In the genomic region with DNA sequence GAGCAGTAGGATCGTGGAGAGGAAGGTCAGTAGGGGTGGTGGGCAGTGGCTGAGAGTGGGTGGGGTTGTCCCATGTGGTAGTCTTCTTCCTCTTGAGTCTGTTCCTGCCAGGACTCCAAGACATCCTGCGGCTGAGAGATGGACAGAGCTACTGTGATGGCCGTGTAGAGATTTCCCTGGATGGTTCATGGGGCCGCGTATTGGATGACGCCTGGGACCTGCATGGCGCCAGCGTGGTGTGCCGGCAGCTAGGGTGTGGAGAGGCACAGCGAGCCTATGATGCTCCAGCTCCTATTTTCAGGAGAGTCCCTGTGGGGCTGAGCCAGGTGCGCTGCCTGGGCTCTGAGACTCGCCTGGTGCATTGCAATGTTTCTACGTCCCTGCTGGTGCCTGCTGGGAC, we compare ENCODE assay signal across 29 mouse cellular contexts. TPM values are rescaled to one million over a fixed set of nuclear protein-coding genes. Genes with fewer than 3 reads are reported as not detected.
A peak's percentile ranks its signal among the peaks of the same experiment; 100 is the strongest.
DNase-seq lines count a peak whose midpoint lies in the region; ATAC-seq and TF ChIP-seq lines count a peak whose summit lies in the region.
"Had no signal": no experiment of that assay in that cellular context is flagged by ENCODE, and none has a peak within 500 bp of the region (broad histone marks: within the 10 kb centered on the region; RNA-seq: fewer than 3 reads in every experiment).

No protein-coding gene starts in this region.

- no peak for TF ChIP-seq CTCF in E14TG2a.4 (conservative IDR thresholded peaks at IDR 0.05; ENCODE audit: low read length)
- TF ChIP-seq CTCF in lung, postnatal 0 days (IDR thresholded peaks at IDR 0.05): no peak

- no peaks in the 10 kb centered on the region for H3K36me3 ChIP-seq in megakaryocyte, embryonic 14.5 days (replicated peaks; ENCODE audit: low read length)
- H3K36me3 ChIP-seq in E14TG2a.4 (ENCODE audit: insufficient read depth, low read length): no peaks in the 10 kb centered on the region
- no peaks in the 10 kb centered on the region for H3K36me3 ChIP-seq in lung, postnatal 0 days (ENCODE audit: insufficient read depth, low read length)
- H3K36me3 ChIP-seq: embryonic facial prominence, embryonic 10.5 days; embryonic facial prominence, embryonic 12.5 days; forebrain, embryonic 15.5 days; G1E had no signal

- intact Hi-C loops in heart, postnatal 25 days (cut with DNase I): no loop called here

- WGBS in lung, postnatal 0 days: 77% methylated on average over 13 of the region's 13 CpGs

- no peak for TF ChIP-seq EP300 in lung, postnatal 0 days (IDR thresholded peaks at IDR 0.05)

- peaks cover 13% of the 10 kb centered on the region for H3K9me3 ChIP-seq in megakaryocyte, embryonic 14.5 days
- peaks cover 6% of the 10 kb centered on the region; the same call in 1 of the 2 replicates for H3K9me3 ChIP-seq in E14TG2a.4 (ENCODE audit: low read length)
- H3K9me3 ChIP-seq in lung, postnatal 0 days (ENCODE audit: low read length): no peaks in the 10 kb centered on the region
- H3K9me3 ChIP-seq: embryonic facial prominence, embryonic 10.5 days; embryonic facial prominence, embryonic 12.5 days; forebrain, embryonic 13.5 days; forebrain, embryonic 15.5 days; G1E had no signal

- H3K27ac ChIP-seq in lung, postnatal 0 days (ENCODE audit: low read length): no peak overlapping the region
- H3K27ac ChIP-seq: embryonic facial prominence, embryonic 10.5 days; embryonic facial prominence, embryonic 12.5 days; forebrain, embryonic 13.5 days; forebrain, embryonic 15.5 days had no signal

- no peaks in the 10 kb centered on the region; the same call in 1 of the 2 replicates for H3K4me1 ChIP-seq in megakaryocyte, embryonic 14.5 days
- H3K4me1 ChIP-seq in E14TG2a.4 (replicated peaks; ENCODE audit: low read depth, low read length): peaks cover 16% of the 10 kb centered on the region
- no peaks in the 10 kb centered on the region for H3K4me1 ChIP-seq in lung, postnatal 0 days (ENCODE audit: insufficient read depth, low read depth, low read length)
- H3K4me1 ChIP-seq: embryonic facial prominence, embryonic 10.5 days; embryonic facial prominence, embryonic 12.5 days; forebrain, embryonic 13.5 days; forebrain, embryonic 15.5 days had no signal

- DNase-seq in heart, adult 11 months: peak; percentile 69
- DNase-seq in heart, postnatal 25 days (ENCODE audit: low spot score): no peak
- no peak for DNase-seq in lung, postnatal 0 days (ENCODE audit: low spot score)
- DNase-seq: adrenal gland, adult 8-10 months; adrenal gland, postnatal 14 days; adrenal gland, postnatal 36 days; B cell, adult 2 months; cerebellum, adult 11-12 months; cerebellum, adult 2 months; cerebellum, adult 9-10 months; cerebellum, postnatal 10 days; cerebellum, postnatal 25 days; forebrain, postnatal 0 days had no signal

- H3K4me3 ChIP-seq in megakaryocyte, embryonic 14.5 days (replicated peaks): peak overlapping the region; percentile 1
- peak overlapping the region; percentile 65 for H3K4me3 ChIP-seq in E14TG2a.4 (replicated peaks; ENCODE audit: low read length)
- no peak overlapping the region for H3K4me3 ChIP-seq in lung, postnatal 0 days (ENCODE audit: low read depth, low read length)
- H3K4me3 ChIP-seq: embryonic facial prominence, embryonic 10.5 days; embryonic facial prominence, embryonic 12.5 days; forebrain, embryonic 13.5 days; forebrain, embryonic 15.5 days had no signal

- H3K9ac ChIP-seq in lung, postnatal 0 days (replicated peaks; ENCODE audit: low read depth): no peak overlapping the region
- H3K9ac ChIP-seq: embryonic facial prominence, embryonic 12.5 days; forebrain, embryonic 13.5 days; forebrain, embryonic 15.5 days; forebrain, postnatal 0 days had no signal

- peaks cover 12% of the 10 kb centered on the region for H3K27me3 ChIP-seq in megakaryocyte, embryonic 14.5 days (replicated peaks)
- peaks cover 30% of the 10 kb centered on the region for H3K27me3 ChIP-seq in E14TG2a.4 (ENCODE audit: insufficient read depth, low read length)
- no peaks in the 10 kb centered on the region for H3K27me3 ChIP-seq in lung, postnatal 0 days (replicated peaks; ENCODE audit: insufficient read depth, low read length)
- H3K27me3 ChIP-seq: embryonic facial prominence, embryonic 12.5 days; forebrain, embryonic 13.5 days; forebrain, embryonic 15.5 days; Patski had no signal

- H3K4me2 ChIP-seq in lung, postnatal 0 days (replicated peaks; ENCODE audit: low read depth, low read length): no peak overlapping the region
- H3K4me2 ChIP-seq: embryonic facial prominence, embryonic 12.5 days; forebrain, embryonic 13.5 days; forebrain, embryonic 15.5 days had no signal

- ATAC-seq in megakaryocyte, adult 5-6 weeks (ENCODE audit: poor library complexity, severe bottlenecking): no peak
- no peak for ATAC-seq in lung, postnatal 0 days
- ATAC-seq: activated CD4-positive, CD25-positive, alpha-beta regulatory T cell, adult 4 months; CD4-positive, CD25-positive, alpha-beta regulatory T cell, adult 4 months; forebrain, embryonic 13.5 days; forebrain, embryonic 15.5 days; forebrain, postnatal 0 days; Patski had no signal

RNA-seq across cellular contexts. Expression of gene Cd163l1, which starts 6.1 kb away (rescaled TPM):
- total RNA-seq in heart, postnatal 25 days (2021): not detected
- polyA plus RNA-seq in megakaryocyte, embryonic 14.5 days (2012; ENCODE audit: insufficient read depth, low replicate concordance): 0.15 TPM in 1 of 2 replicates, not detected in the other
- total RNA-seq in megakaryocyte, adult 5-6 weeks (2015): 0.11 and 0.41 TPM in 2 replicates
- total RNA-seq in megakaryocyte, adult 5-6 weeks (2017): 0.44 and 0.61 TPM in 2 replicates
- 0.23 and 0.56 TPM in 2 replicates for polyA plus RNA-seq in lung, postnatal 0 days (2015; fragmentation: Nextera tagmentation; extraction: Ambion mirVana)
- total RNA-seq: adrenal gland, adult 18-20 months; adrenal gland, adult 8-10 months; adrenal gland, postnatal 14 days; adrenal gland, postnatal 36 days; CH12.LX; forebrain, postnatal 0 days; G1E had no signal
- polyA plus RNA-seq: CD4-positive, CD25-positive, alpha-beta regulatory T cell, adult 4 months; embryonic facial prominence, embryonic 10.5 days; embryonic facial prominence, embryonic 12.5 days; forebrain, embryonic 13.5 days; forebrain, embryonic 15.5 days; forebrain, postnatal 0 days; G1E; Patski had no signal

RNA-seq across cellular contexts. Expression of gene Olfr524, which starts 18.4 kb away (rescaled TPM):
- total RNA-seq in heart, postnatal 25 days (2021): not detected
- polyA plus RNA-seq in megakaryocyte, embryonic 14.5 days (2012; ENCODE audit: insufficient read depth, low replicate concordance): not detected in 2 replicates
- total RNA-seq in megakaryocyte, adult 5-6 weeks (2015): not detected in 2 replicates
- not detected in 2 replicates for total RNA-seq in megakaryocyte, adult 5-6 weeks (2017)
- polyA plus RNA-seq in lung, postnatal 0 days (2015; fragmentation: Nextera tagmentation; extraction: Ambion mirVana): not detected in 2 replicates
- total RNA-seq: adrenal gland, adult 18-20 months; adrenal gland, adult 8-10 months; adrenal gland, postnatal 14 days; adrenal gland, postnatal 36 days; CH12.LX; forebrain, postnatal 0 days had no signal
- polyA plus RNA-seq: CD4-positive, CD25-positive, alpha-beta regulatory T cell, adult 4 months; cerebellum, adult 2 months; cortical plate, adult 2 months; embryonic facial prominence, embryonic 10.5 days; embryonic facial prominence, embryonic 12.5 days; embryonic facial prominence, embryonic 14.5 days; forebrain, embryonic 11.5 days; forebrain, embryonic 13.5 days; forebrain, embryonic 15.5 days; forebrain, postnatal 0 days; G1E; Patski had no signal

RNA-seq across cellular contexts. Expression of gene 5830411N06Rik, which starts 22.9 kb away (rescaled TPM):
- total RNA-seq in heart, postnatal 25 days (2021): not detected
- polyA plus RNA-seq in megakaryocyte, embryonic 14.5 days (2012; ENCODE audit: insufficient read depth, low replicate concordance): not detected in 2 replicates
- total RNA-seq in megakaryocyte, adult 5-6 weeks (2015): not detected in 2 replicates
- 0.33 TPM in 1 of 2 replicates, not detected in the other for total RNA-seq in megakaryocyte, adult 5-6 weeks (2017)
- 0.05 TPM in 1 of 2 replicates, not detected in the other for polyA plus RNA-seq in lung, postnatal 0 days (2015; fragmentation: Nextera tagmentation; extraction: Ambion mirVana)
- total RNA-seq: adrenal gland, adult 18-20 months; adrenal gland, postnatal 14 days; adrenal gland, postnatal 36 days; CH12.LX; forebrain, postnatal 0 days had no signal
- polyA plus RNA-seq: cortical plate, adult 2 months; embryonic facial prominence, embryonic 10.5 days; embryonic facial prominence, embryonic 12.5 days; embryonic facial prominence, embryonic 14.5 days; forebrain, embryonic 11.5 days; forebrain, embryonic 13.5 days; forebrain, embryonic 15.5 days; forebrain, postnatal 0 days; G1E; Patski had no signal

RNA-seq across cellular contexts. Expression of gene Olfr523, which starts 51.2 kb away (rescaled TPM):
- total RNA-seq in heart, postnatal 25 days (2021): not detected
- not detected in 2 replicates for polyA plus RNA-seq in megakaryocyte, embryonic 14.5 days (2012; ENCODE audit: insufficient read depth, low replicate concordance)
- not detected in 2 replicates for total RNA-seq in megakaryocyte, adult 5-6 weeks (2015)
- not detected in 2 replicates for total RNA-seq in megakaryocyte, adult 5-6 weeks (2017)
- polyA plus RNA-seq in lung, postnatal 0 days (2015; fragmentation: Nextera tagmentation; extraction: Ambion mirVana): not detected in 2 replicates
- total RNA-seq: adrenal gland, adult 18-20 months; adrenal gland, adult 8-10 months; adrenal gland, postnatal 14 days; adrenal gland, postnatal 36 days; CH12.LX; forebrain, postnatal 0 days had no signal
- polyA plus RNA-seq: activated CD4-positive, CD25-positive, alpha-beta regulatory T cell, adult 4 months; CD4-positive, CD25-positive, alpha-beta regulatory T cell, adult 4 months; cortical plate, adult 2 months; embryonic facial prominence, embryonic 10.5 days; embryonic facial prominence, embryonic 12.5 days; forebrain, embryonic 11.5 days; forebrain, embryonic 13.5 days; forebrain, embryonic 15.5 days; forebrain, postnatal 0 days; G1E; Patski had no signal

RNA-seq across cellular contexts. Expression of gene Olfr522, which starts 59.6 kb away (rescaled TPM):
- total RNA-seq in heart, postnatal 25 days (2021): not detected
- not detected in 2 replicates for polyA plus RNA-seq in megakaryocyte, embryonic 14.5 days (2012; ENCODE audit: insufficient read depth, low replicate concordance)
- not detected in 2 replicates for total RNA-seq in megakaryocyte, adult 5-6 weeks (2015)
- total RNA-seq in megakaryocyte, adult 5-6 weeks (2017): not detected in 2 replicates
- not detected in 2 replicates for polyA plus RNA-seq in lung, postnatal 0 days (2015; fragmentation: Nextera tagmentation; extraction: Ambion mirVana)
- total RNA-seq: adrenal gland, adult 18-20 months; adrenal gland, adult 8-10 months; adrenal gland, postnatal 14 days; adrenal gland, postnatal 36 days; CH12.LX; forebrain, postnatal 0 days had no signal
- polyA plus RNA-seq: activated CD4-positive, CD25-positive, alpha-beta regulatory T cell, adult 4 months; CD4-positive, CD25-positive, alpha-beta regulatory T cell, adult 4 months; cerebellum, adult 2 months; cortical plate, adult 2 months; embryonic facial prominence, embryonic 10.5 days; embryonic facial prominence, embryonic 12.5 days; embryonic facial prominence, embryonic 14.5 days; forebrain, embryonic 11.5 days; forebrain, embryonic 13.5 days; forebrain, embryonic 15.5 days; forebrain, postnatal 0 days; G1E; Patski had no signal
